Mouse (Mus musculus) frontal cortex, postnatal 25 days (tissue): ENCODE measurements at regions not wholly inside any gene's neighbourhood (a gene's known extent, or its start where the extent isn't known, plus 50 kb on each side); places are given as distances from the start of the nearest gene placed in this dataset.

Source experiments
- DNase-seq, 2 experiments: peaks; one replicate each; pipeline ENCODE4 v3.0.0; 2022; ENCODE audit warnings: low spot score in 2 of 2

GRCm38 (mm10) chr8:49631286-49631685, 787.5 kb upstream of the Tenm3 start:
- peak in 1 of 2 experiments; percentile 10 for DNase-seq

DNA sequence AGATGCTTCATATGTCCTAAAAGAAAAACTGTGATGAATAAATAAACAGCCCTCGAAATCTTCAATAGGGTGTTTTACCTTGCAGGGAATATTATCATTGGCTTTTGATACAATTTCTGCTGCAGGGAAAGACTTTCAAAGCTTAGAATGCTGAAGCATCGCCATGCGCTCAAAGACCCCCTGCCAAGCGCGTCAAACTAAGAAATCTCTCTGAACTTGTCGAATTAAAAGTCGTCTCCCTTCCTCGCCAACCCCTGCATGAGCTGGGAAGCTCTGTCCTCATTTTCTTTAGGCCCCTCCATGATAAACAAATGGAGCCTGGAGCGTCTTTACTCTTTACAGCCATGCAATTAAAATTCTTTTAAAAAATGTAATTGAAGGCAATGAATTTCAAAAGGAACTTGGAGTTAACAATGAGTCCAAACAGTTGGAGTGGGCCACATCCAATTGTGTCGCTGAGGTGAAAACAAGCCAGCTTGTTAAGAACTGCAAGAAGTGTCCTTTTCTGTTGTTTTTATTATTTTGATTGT, 784.3 kb upstream of the Tenm3 start:
- no peak for DNase-seq

- DNase-seq = no peak
Measured at GRCm38 (mm10) chr8:49595501-49595900, 751.8 kb upstream of the Tenm3 start.

- no peak for DNase-seq
Measured at GRCm38 (mm10) chr8:49567423-49567822, 723.7 kb upstream of the Tenm3 start.

DNA sequence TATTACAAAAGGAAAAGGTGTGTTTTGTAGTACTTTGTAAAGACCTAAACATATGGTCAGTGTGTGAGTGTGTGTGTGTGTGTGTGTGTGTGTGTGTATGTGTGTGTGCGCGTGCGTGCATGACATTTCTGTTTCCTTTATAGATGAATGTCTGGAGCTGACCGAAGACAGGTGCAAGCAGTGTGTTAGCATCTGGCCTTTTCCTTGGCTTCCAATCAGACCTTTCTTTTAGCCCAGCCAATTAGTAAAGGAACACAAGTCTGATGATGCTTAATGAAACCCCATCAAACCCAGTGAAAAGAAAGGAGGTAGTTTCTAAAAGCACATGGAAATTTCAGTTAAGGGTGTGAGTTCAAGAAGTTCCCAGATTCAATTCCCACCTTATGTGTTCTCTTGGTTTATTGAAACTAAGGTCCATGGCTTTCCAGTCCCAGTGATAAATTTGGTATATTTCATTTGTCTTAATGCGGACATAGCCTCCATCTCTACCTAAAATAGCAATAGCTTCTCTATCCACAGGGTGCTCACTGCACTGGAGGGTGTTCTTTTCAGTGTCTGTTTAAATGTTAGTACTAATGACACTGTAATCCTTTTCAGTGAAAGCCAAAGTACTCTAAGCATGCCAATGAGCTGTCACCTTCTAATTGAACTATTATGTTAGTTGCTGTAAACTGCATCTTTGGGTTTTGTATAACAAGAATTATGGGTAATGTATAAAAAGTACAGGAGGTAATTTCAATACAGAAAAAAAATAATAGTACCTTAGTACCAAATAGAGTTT, 719.9 kb upstream of the Tenm3 start:
- DNase-seq = no peak

DNA sequence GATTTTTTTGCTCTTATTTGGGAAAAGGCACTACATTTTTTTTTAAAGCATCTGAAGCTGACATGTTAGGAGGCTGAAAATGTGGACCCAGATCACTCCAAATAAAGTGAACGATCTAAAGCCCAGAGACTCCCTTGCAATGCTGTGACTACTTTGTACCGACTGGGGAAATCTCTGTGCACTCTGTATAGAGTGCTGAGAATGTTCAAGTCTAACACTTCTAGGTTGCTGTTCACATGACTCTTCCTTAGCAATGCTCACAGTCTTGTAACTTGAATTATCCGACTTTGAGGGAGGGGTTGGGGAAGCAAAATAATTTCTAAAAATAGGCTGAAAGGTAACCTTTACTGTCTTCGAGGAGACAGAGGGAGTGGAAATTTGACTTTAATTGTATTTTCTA, 719.2 kb upstream of the Tenm3 start:
- no peak for DNase-seq

- DNase-seq = no peak
Measured at GRCm38 (mm10) chr8:49555724-49556457, 712.1 kb upstream of the Tenm3 start.

- DNase-seq = no peak
Measured at GRCm38 (mm10) chr8:49553175-49553574, 709.4 kb upstream of the Tenm3 start.

DNA sequence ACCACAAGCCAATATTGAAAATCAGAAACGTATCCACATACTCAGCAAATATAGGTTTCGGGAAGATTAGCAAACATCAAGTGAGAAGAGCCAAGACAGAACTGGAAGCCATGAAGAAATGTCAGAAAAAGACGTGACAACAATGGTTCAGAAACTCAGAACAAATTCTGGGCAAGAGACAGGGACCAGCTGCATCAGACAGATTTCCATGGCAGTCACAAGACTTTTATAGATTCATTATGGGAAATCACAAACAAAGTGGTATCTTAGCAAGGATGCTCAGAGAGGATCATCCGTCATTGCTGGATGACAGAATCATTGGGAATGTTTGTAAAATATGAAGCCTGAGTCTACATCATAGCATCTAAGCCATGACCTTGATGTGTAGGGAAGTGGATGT, 699.6 kb upstream of the Tenm3 start:
- no peak for DNase-seq

GRCm38 (mm10) chr8:49541337-49541736, 697.6 kb upstream of the Tenm3 start:
- DNase-seq = no peak

GRCm38 (mm10) chr8:49533412-49534351, 689.9 kb upstream of the Tenm3 start:
- DNase-seq = no peak

DNA sequence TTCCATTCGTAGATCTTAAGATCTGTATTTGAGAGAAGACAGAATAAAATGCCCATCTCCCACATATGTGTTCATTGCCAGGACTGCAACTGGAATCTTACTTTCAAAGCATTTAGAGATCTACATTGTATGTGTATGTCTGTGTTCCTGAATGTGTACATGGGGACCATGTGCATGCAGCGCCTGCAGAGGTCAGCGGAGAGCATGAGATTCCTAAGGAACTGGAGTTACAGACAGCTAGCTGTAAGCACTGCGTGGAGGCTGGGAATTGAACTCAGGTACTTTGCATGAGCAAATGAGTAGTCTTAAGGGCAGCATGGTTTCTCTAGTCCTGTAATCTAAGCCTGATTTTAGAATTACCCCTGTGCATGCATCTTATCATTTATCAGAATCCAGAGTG, 685.5 kb upstream of the Tenm3 start:
- DNase-seq = no peak

DNA sequence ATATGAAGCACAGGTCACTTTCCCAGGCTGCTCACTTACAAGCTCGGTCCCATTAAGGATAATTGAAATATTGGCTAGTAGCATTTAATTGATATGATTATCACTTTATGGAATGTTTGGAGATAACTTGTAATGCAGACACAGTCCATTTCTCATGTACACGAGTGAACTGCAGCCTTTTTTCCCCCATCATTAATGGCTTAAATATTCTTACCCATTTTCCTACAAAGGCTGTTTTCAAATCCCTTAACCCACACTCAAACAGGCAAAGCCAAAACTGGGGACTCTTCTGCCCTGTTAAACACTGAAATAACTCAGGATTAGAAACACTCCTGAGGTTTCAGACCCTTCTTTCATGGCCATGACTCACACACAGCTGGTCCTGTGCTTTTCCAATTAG, 649.2 kb upstream of the Tenm3 start:
- no peak for DNase-seq

GRCm38 (mm10) chr8:49485284-49485683, 641.5 kb upstream of the Tenm3 start:
- DNase-seq = no peak

DNA sequence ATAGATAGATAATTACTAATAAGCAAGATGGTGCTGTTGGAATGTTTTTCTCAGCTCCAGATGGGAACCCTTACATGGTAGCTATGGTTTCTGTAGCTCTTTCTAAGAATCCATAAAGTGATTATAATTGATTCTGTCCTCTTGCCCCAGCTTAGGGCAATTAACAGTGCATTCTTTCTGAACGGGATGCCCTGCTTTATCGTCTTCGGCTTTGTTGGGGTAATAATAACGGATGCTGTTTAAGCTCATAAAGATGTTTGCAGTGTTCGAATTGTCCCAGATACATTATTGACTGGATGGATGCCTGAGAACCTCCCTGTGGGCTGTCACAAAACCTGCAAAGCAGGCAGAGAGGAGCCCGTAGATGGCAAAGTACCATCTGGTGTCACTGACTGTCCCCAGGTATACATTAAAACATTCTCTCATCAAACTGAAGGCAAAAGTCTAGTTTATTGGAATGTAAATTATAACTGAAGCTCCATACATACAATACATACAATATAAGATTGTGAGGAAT, 637.8 kb upstream of the Tenm3 start:
- DNase-seq = no peak

DNA sequence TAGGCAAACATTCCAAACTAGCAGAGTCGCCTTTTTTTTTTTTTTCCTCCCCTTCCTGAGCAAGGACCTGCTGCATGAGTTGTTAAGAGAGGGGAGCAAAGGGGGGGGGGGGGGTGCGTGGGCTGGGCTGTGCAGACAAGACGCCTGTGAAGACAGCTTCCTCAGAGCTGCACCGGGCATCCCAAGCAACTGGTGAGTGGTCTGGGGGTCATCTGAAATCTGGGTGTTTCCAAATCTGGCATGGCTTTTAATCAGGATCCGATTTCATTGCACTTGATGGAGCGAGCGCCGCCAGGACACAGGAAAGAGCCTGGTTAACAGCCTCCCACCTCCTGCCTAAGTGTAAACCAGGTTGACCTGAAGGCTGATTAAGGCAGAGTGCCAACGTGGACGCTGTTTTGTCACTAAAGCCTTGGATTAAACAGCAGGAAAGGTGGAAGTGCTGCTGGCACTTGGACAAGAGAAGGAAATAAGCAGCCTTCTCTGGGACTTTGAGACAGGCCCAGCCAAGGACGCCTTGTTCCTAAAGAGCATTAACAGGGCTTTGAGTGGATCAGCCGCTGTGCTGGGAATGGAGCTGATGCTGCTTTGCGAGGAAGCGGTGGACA, 622.3 kb upstream of the Tenm3 start:
- no peak for DNase-seq

GRCm38 (mm10) chr8:49465070-49465469, 621.3 kb upstream of the Tenm3 start:
- DNase-seq = no peak

- DNase-seq = no peak
Measured at GRCm38 (mm10) chr8:49462602-49463001, 618.9 kb upstream of the Tenm3 start.

- DNase-seq = no peak
Measured at GRCm38 (mm10) chr8:49461724-49462473, 618.1 kb upstream of the Tenm3 start.

GRCm38 (mm10) chr8:49445444-49445843, 601.7 kb upstream of the Tenm3 start:
- DNase-seq = no peak

- no peak for DNase-seq
Measured at GRCm38 (mm10) chr8:49441270-49441669, 597.5 kb upstream of the Tenm3 start.
